Mouse (Mus musculus) urinary bladder, adult 18-20 months (tissue): ENCODE measurements around the gene Gtf2a2.
"Not testable (repeated sequence)": the region's sequence is repeated elsewhere in the genome, so short reads cannot be mapped to it uniquely, and the experiment has no call there.

Experiments used
- DNase-seq, 2 experiments: peaks; one replicate each; pipeline ENCODE4 v3.0.0; 2022; ENCODE audit warnings: low spot score in 2 of 2, mixed read lengths in 2 of 2

The Gtf2a2 gene

DNA sequence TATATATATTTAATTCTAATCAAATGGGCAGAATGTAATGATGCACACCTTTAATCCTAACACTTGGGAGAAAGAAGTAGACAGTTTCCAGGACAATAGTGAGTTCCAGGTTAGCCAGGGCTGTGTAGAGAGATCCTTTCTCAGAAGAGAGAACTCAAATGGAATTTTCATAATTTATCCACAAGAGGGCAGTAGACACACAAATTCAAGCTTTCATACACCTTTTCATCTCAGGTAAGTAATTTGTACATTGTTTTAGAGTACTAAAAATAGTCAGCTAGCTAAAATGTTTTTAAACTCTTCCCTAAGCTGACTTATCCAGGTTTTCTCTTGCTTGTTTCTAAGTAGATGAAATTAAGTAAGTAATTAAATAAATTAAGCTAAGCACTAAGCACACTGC is 6.5 kb downstream of the Gtf2a2 start:
- DNase-seq: no peak

DNA sequence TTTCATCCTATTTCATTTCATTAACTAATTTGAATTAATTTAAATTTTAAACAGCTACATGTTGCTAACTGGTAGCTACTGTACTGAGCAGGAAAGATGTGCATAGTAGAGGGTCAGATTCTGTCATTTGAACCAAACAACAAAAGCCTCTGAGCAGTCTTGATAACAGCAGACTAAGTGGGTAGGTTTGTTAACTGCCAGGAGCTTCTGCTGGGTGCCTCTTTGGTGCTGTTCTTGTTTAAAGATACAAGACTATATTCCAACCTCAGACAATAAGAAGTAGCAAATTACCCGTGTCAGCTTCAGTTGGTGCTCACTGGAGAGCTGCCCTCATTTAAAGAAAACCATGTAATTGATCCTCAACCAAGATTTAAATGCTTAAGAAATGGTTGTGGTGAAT is 9.3 kb downstream of the Gtf2a2 start:
- no peak for DNase-seq

DNA sequence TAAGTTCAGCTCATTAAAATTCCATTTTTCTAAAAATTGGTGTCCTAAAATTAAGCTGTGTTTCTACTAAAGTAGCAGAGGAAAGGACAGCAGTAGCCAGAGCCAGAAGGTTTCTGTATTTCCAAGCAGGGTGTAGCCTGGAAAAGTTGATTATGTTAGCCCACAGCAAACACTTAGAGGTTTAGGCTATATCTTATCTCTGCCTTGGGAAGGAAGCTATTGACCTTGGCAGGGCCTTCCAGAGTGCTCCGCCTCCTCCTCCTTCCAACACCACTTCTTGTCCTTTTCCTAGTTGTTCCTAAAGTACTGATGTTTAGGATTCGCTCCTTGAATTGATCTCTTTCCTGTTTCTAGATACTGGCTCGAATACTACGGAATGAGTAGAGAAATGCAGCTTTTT is 9.7 kb downstream of the Gtf2a2 start:
- no peak for DNase-seq

DNA sequence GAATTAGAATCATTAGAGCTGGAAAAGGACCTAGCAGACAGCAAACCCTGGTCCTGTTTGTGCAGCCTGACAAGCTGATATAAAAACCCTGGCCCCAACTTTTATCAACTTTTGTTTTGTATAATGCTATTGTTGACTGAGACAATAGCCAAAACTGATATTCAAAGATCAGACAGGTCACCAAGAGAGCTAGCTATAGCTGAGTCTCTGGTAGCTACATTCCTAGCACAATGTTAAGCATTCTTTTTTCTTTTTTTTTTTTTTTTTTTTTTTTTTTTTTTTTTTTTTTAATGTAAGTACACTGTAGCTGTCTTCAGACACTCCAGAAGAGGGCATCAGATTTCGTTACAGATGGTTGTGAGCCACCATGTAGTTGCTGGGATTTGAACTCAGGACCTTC is 11.3 kb downstream of the Gtf2a2 start:
- not testable (repeated sequence) for DNase-seq

DNA sequence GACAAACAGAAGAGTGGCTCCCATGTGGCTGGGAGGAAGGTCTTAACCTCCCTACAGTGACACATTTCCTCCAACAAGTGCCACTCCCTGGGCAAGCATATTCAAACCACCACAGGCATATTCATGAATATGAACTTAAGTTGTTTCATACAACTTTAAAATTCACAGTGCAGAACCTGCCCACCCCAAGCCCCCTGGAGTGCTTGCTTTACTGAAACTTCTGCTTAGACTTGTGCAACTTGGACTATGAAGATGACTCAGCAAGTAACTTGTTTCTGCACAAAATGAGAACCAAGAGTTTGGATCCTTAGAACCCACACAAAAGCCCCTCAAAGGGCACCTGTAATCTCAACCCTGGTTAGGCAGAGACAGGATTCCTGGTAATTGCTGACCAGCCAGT is 12.3 kb downstream of the Gtf2a2 start:
- no peak for DNase-seq

DNA sequence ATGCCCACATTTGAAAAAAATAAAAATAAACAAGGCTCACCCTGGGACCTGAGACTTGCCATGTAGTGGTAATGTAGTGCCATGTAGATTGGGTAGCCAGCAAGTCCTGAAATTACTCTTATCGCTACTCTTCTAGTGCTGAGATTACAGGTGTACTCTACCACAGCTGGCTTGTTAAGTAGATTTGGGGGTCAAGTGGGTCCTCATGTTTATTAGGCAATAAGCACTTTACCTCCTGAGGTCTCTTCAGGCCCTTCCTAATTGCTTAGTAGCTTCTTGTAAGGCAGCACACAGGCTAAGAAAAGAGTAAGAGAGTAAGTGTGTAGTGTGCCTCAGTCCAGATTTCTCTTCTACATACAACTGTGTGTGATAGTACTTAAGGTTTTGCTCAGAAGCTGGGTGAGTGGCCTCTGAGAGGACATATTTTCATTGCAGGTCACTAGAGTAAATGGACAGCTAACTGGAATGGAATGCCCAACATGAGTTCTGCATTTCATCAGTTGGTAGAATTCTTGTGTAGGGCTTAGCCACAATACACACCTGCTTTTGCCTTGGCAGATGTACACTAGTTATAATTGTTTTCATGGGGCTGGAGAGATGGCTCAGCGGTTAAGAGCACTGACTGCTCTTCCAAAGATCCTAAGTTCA is 13.1 kb downstream of the Gtf2a2 start:
- no peak for DNase-seq

DNA sequence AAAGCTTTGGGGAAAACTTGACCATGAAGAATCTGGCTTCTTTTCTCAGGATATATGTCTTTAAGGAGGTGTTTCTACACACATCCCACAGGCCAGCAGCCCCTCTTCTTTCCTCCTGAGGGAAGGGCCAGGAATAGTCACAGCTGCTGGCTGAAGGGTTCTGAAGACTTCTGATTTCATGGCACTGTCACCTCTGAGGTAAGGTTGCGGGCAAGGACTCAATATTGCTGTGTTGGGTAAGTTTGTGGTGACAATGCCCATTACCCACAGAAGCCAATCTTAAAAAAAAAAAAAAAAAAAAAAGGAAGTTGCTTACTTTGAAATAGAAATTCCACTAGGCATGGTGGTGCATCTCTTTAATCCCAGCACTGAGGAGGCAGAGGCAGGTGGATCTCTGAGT is 19.8 kb downstream of the Gtf2a2 start:
- DNase-seq: no peak

- DNase-seq: no peak
Measured at GRCm38 (mm10) chr9:70033056-70033455, 20.7 kb downstream of the Gtf2a2 start.

GRCm38 (mm10) chr9:70034702-70035101 is 22.4 kb downstream of the Gtf2a2 start:
- DNase-seq: no peak

GRCm38 (mm10) chr9:70036646-70037045 is 24.3 kb downstream of the Gtf2a2 start:
- DNase-seq: no peak

GRCm38 (mm10) chr9:70037988-70038387 is 25.6 kb downstream of the Gtf2a2 start, which contains the start of gene Gcnt3:
TSS of gene Gcnt3 (minus strand) at chr9:70038088.
- no peak for DNase-seq

- no peak for DNase-seq
Measured at GRCm38 (mm10) chr9:70039597-70040385, 27.4 kb downstream of the Gtf2a2 start.

DNA sequence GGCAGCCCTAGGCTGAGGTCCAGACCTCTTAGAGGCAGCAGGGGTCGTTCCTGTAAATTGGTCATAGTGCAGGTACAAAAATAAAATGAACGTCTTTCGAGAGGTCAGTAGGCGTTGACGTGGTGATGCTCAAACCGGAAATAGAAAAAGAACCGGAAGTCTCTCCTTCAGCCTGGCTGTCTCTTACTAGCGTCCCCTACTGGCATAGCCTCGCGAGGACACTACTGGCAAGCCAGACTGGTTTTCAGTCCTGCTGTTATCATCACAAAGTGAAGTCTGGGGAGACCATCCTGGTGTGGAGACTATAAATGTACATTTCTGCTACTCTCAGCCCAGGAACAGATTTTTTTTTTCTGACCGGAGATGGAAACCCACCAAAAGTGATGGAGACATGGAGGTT is 28.2 kb downstream of the Gtf2a2 start:
- no peak for DNase-seq

GRCm38 (mm10) chr9:70042137-70042536 is 29.8 kb downstream of the Gtf2a2 start:
- peak in 1 of 2 experiments; percentile 28 for DNase-seq

- no peak for DNase-seq
Measured at GRCm38 (mm10) chr9:70042935-70043334, 30.6 kb downstream of the Gtf2a2 start.

GRCm38 (mm10) chr9:70044865-70045264 is 32.5 kb downstream of the Gtf2a2 start:
- DNase-seq: no peak

- DNase-seq: no peak
Measured at GRCm38 (mm10) chr9:70046255-70046654, 33.9 kb downstream of the Gtf2a2 start.

DNA sequence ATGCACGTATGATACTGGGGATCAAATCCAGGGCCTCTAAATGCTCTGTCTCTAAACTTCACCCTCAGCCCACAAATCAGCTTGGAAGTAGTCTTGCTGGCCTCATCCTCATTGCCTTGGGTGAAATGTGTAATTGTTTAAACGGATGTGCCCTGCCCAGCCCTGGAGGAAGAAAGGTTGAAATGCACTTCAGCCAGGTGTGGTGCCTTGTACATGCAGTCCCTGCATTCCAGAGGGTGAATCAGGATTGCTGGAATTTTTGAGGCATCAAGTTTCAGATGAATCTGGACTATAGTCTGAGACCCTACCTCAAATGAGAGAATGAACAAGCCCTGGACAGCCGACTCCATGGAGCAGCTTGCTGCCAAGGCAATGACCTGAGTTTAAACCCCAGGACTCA is 35.5 kb downstream of the Gtf2a2 start:
- DNase-seq: no peak

- DNase-seq: no peak
Measured at GRCm38 (mm10) chr9:70048280-70048679, 35.9 kb downstream of the Gtf2a2 start.

GRCm38 (mm10) chr9:70048751-70049415 is 36.5 kb downstream of the Gtf2a2 start:
- no peak for DNase-seq

DNA sequence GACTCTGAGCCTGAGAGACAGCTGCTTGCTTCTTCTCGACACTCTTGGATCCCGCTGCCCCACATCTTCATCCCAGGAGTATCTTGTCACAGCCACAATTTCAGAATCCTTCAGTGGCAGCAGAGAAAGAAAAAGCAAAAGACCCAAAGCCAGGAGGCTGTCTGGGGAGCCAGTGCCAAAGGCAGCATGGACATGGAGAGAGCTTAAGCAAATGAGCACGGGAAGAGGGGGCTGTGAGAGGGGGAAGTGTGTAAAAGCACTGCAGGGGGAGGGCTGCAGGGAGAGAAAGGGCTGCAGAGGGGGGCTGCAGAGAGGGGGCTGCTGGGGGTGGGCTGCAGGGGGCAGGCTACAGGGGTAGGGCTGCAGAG is 37.0 kb downstream of the Gtf2a2 start:
- no peak for DNase-seq

DNA sequence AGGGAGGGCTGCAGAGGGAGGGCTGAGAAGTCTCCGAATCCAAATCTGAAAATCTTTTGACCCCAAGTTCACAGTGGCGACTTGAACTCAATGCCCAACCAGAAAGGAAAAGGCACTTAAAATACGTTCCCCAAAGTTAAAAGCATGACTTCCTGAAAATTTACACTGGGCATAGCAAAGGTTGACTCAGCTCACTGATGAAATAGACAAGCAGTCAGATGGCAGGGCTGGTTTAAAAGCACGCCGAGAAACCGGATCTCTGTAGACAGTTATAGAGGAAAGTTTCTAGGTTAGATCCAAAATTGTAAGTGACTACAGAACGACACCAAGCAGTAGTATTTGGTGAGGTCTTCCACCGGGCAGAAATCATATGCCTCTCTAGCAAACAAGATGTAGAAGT is 37.5 kb downstream of the Gtf2a2 start:
- DNase-seq: no peak

- DNase-seq: no peak
Measured at GRCm38 (mm10) chr9:70052730-70053129, 40.4 kb downstream of the Gtf2a2 start.
